Mouse (Mus musculus): ENCODE measurements around the gene Atp6ap2. TPM values are rescaled to one million over a fixed set of nuclear protein-coding genes. Genes with fewer than 3 reads are reported as not detected.

Gene Atp6ap2
- polyA plus RNA-seq, 1 experiment: 37.8 TPM

DNA sequence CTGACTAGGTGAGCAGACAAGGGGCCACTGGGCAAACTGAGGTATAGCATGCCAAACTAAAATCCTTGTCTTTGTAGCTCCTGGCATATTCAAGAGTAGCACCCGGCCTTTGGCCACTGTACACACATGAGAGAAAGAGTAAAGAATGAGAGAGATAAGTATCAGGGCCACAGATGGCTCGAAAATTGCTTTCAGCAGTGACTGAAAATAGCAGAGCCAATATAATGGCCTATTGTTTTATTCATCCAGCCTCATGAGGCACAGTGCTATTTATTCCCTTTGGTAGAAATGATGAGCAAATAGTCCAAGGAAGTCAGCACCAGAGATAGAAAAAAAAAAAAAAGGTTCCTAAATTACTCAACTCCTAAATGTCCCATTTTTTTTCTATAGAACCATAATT lies 57.4 kb downstream of the Atp6ap2 start:
- Histone ChIP-seq H3K36me3 (ENCODE audit: control insufficient read depth, insufficient read depth) (no peaks in the 10 kb centered on the region), H3K4me3 (no peak overlapping the region), H3K27me3 (ENCODE audit: control insufficient read depth, insufficient read depth, insufficient read length) (no peaks in the 10 kb centered on the region), H3K79me2 (ENCODE audit: control insufficient read depth, insufficient read depth) (no peaks in the 10 kb centered on the region), H3ac (ENCODE audit: control insufficient read depth, insufficient read length) (no peak overlapping the region), H3K4me2 (ENCODE audit: low read depth) (no peak overlapping the region)
- TF ChIP-seq SRF (IDR thresholded peaks at IDR 0.05; ENCODE audit: control insufficient read depth, insufficient read length, low read depth): no peak
- TF ChIP-seq CEBPB (IDR thresholded peaks at IDR 0.05; ENCODE audit: insufficient read depth, poor library complexity, severe bottlenecking): no peak
- TF ChIP-seq E2F4 (IDR thresholded peaks at IDR 0.05; ENCODE audit: insufficient read depth): no peak
- no peak for TF ChIP-seq MAX (IDR thresholded peaks at IDR 0.05; ENCODE audit: low read depth)
- no peak for TF ChIP-seq TCF3 (IDR thresholded peaks at IDR 0.05; ENCODE audit: insufficient read length, low read depth)

DNA sequence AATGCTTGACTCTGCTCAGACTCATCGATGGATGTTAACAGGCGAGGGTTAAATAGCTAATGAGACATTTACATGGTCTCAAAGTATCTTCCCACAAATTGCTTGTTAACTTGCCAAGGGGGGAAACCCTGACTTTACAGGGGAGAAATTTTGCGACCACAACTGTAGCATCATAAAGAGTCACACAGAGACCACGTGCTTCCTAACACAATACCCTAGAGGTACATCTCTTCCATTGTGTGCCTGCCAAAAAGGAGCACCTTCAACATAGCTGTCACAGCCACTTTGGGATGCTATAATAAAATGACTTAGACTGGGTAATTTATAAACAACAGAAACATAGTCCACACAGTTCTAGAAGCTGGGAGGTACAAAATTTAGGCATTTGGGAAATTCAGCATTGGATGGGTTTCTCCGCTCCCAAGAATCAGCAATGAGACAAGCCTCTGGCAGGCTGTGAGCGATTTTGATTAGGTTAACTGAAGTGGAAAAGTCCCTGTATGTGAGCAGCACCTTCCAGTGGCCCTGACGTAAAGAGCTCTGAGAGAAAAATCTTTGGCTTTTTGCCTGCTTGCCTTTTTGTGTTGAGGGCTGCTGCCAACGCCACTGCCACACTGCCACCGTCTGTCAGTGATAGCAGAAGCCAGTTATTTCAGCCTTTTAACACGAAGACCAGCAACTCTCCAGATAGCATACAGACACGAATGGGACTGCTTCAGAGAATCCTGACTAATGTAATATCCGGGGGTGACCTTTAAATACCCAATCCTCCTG lies 58.1 kb downstream of the Atp6ap2 start:
- no peaks in the 10 kb centered on the region for H3K27me3 ChIP-seq (ENCODE audit: control insufficient read depth, insufficient read depth, insufficient read length)
- no peak overlapping the region for H3K4me3 ChIP-seq
- H3K79me2 ChIP-seq (ENCODE audit: control insufficient read depth, insufficient read depth): no peaks in the 10 kb centered on the region
- H3ac ChIP-seq (ENCODE audit: control insufficient read depth, insufficient read length): no peak overlapping the region
- no peaks in the 10 kb centered on the region for H3K36me3 ChIP-seq (ENCODE audit: control insufficient read depth, insufficient read depth)
- H3K4me2 ChIP-seq (ENCODE audit: low read depth): no peak overlapping the region
- TF ChIP-seq MYOG (IDR thresholded peaks at IDR 0.05; ENCODE audit: control insufficient read depth in 1 of 3, insufficient read depth in 1 of 3, insufficient read length in 2 of 3, low read depth in 2 of 3) (no peak), USF1 (IDR thresholded peaks at IDR 0.05; ENCODE audit: low read depth) (no peak), TCF12 (IDR thresholded peaks at IDR 0.05; ENCODE audit: insufficient read depth, poor library complexity, severe bottlenecking) (no peak), POLR2A (IDR thresholded peaks at IDR 0.05; ENCODE audit: insufficient read length, low read depth) (no peak), TCF3 (IDR thresholded peaks at IDR 0.05; ENCODE audit: insufficient read length, low read depth) (no peak), REST (IDR thresholded peaks at IDR 0.05; ENCODE audit: insufficient read depth, insufficient read length) (no peak), POLR2AphosphoS2 (IDR thresholded peaks at IDR 0.05; ENCODE audit: insufficient read length, low read depth) (no peak), E2F4 (IDR thresholded peaks at IDR 0.05; ENCODE audit: insufficient read depth) (no peak), CEBPB (IDR thresholded peaks at IDR 0.05; ENCODE audit: insufficient read depth, poor library complexity, severe bottlenecking) (no peak), MAX (IDR thresholded peaks at IDR 0.05; ENCODE audit: low read depth) (no peak), MYOD1 (IDR thresholded peaks at IDR 0.05; ENCODE audit: control insufficient read depth in 1 of 3, insufficient read length in 2 of 3, low read depth in 2 of 3) (no peak), SRF (IDR thresholded peaks at IDR 0.05; ENCODE audit: control insufficient read depth, insufficient read length, low read depth) (no peak)

DNA sequence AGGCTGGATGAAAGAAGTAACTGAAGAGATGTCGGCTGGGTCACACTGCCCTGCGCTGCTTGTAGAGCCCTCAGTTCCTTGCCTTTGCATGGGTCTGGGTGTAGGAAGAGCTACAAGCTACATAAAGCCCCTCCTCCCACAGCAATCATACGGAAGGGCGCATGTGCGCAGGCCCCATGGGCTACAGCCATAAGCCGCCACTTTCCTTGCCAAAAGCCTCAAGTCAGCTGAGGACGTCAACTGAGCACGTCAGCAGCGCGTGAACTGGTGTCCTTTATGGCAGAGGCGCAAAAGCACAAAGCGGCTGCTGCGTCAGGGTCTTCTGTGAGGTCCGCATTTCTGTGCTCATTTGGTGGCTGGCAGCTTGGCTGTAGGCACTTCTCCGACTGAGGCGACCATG lies 64.3 kb downstream of the Atp6ap2 start:
- H3K4me3 ChIP-seq: no peak overlapping the region
- H3ac ChIP-seq (ENCODE audit: control insufficient read depth, insufficient read length): no peak overlapping the region
- no peaks in the 10 kb centered on the region for H3K27me3 ChIP-seq (ENCODE audit: control insufficient read depth, insufficient read depth, insufficient read length)
- H3K36me3 ChIP-seq (ENCODE audit: control insufficient read depth, insufficient read depth): no peaks in the 10 kb centered on the region
- H3K4me2 ChIP-seq (ENCODE audit: low read depth): no peak overlapping the region
- TF ChIP-seq MYOG (IDR thresholded peaks at IDR 0.05; ENCODE audit: control insufficient read depth in 1 of 3, insufficient read depth in 1 of 3, insufficient read length in 2 of 3, low read depth in 2 of 3): no peak
- no peak for TF ChIP-seq TCF3 (IDR thresholded peaks at IDR 0.05; ENCODE audit: insufficient read length, low read depth)
- TF ChIP-seq MYOD1 (IDR thresholded peaks at IDR 0.05; ENCODE audit: control insufficient read depth in 1 of 3, insufficient read length in 2 of 3, low read depth in 2 of 3): no peak
- TF ChIP-seq POLR2AphosphoS2 (IDR thresholded peaks at IDR 0.05; ENCODE audit: insufficient read length, low read depth): no peak
- no peak for TF ChIP-seq SRF (IDR thresholded peaks at IDR 0.05; ENCODE audit: control insufficient read depth, insufficient read length, low read depth)
- TF ChIP-seq TCF12 (IDR thresholded peaks at IDR 0.05; ENCODE audit: insufficient read depth, poor library complexity, severe bottlenecking): no peak
- TF ChIP-seq POLR2A (IDR thresholded peaks at IDR 0.05; ENCODE audit: insufficient read length, low read depth): no peak
- TF ChIP-seq CEBPB (IDR thresholded peaks at IDR 0.05; ENCODE audit: insufficient read depth, poor library complexity, severe bottlenecking): no peak
- no peak for TF ChIP-seq MAX (IDR thresholded peaks at IDR 0.05; ENCODE audit: low read depth)
- no peak for TF ChIP-seq E2F4 (IDR thresholded peaks at IDR 0.05; ENCODE audit: insufficient read depth)
- H3K79me2 ChIP-seq (ENCODE audit: control insufficient read depth, insufficient read depth): no peaks in the 10 kb centered on the region

DNA sequence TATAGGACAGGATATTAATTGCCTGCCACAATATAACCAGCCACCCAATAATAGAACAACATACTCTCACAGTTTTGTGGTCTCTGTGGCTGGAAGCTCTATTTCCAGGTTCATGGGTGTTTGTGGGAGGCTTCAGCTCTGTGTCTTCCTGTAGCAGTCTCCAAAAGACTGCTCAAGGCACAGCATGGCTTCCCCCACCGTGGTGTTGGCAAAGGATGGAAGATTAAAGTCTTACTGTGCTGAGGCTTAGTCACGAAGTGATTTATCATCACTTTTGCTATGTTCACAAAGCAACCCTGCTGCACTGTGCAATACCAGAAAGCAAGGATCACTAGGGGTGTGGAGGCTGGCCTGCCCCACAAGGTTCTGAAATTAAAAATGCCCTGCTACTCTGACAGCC lies 66.3 kb downstream of the Atp6ap2 start:
- H3K36me3 ChIP-seq (ENCODE audit: control insufficient read depth, insufficient read depth): no peaks in the 10 kb centered on the region
- H3K79me2 ChIP-seq (ENCODE audit: control insufficient read depth, insufficient read depth): no peaks in the 10 kb centered on the region
- no peak overlapping the region for H3K4me3 ChIP-seq
- TF ChIP-seq TCF3 (IDR thresholded peaks at IDR 0.05; ENCODE audit: insufficient read length, low read depth) (no peak), TCF12 (IDR thresholded peaks at IDR 0.05; ENCODE audit: insufficient read depth, poor library complexity, severe bottlenecking) (no peak), USF1 (IDR thresholded peaks at IDR 0.05; ENCODE audit: low read depth) (no peak), E2F4 (IDR thresholded peaks at IDR 0.05; ENCODE audit: insufficient read depth) (no peak), POLR2AphosphoS2 (IDR thresholded peaks at IDR 0.05; ENCODE audit: insufficient read length, low read depth) (no peak), POLR2A (IDR thresholded peaks at IDR 0.05; ENCODE audit: insufficient read length, low read depth) (no peak), SRF (IDR thresholded peaks at IDR 0.05; ENCODE audit: control insufficient read depth, insufficient read length, low read depth) (no peak), MYOG (IDR thresholded peaks at IDR 0.05; ENCODE audit: control insufficient read depth in 1 of 3, insufficient read depth in 1 of 3, insufficient read length in 2 of 3, low read depth in 2 of 3) (no peak)
- H3K4me2 ChIP-seq (ENCODE audit: low read depth): no peak overlapping the region
- H3ac ChIP-seq (ENCODE audit: control insufficient read depth, insufficient read length): no peak overlapping the region
- H3K27me3 ChIP-seq (ENCODE audit: control insufficient read depth, insufficient read depth, insufficient read length): no peaks in the 10 kb centered on the region

Other genes starting within 250 kb of the Atp6ap2 start
- gene 1810030O07Rik, start 85.9 kb downstream of the Atp6ap2 start, polyA plus RNA-seq (2012; fragmentation: generic; extraction: Trizol): 16.8 TPM
- 8.4 TPM for gene Med14, start 174.3 kb downstream of the Atp6ap2 start, polyA plus RNA-seq (2012; fragmentation: generic; extraction: Trizol)

Measured in myocyte (in vitro differentiated cells).